Mouse (Mus musculus): Measurements from ENCODE around the gene Mydgf.

GRCm38 (mm10) chr17:56206276-56206884 is 22.7 kb upstream of the Mydgf start:
- TF ChIP-seq CTCF (IDR thresholded peaks at IDR 0.05; ENCODE audit: insufficient read depth, low read depth, low read length) (no peak), POLR2A (IDR thresholded peaks at IDR 0.05; ENCODE audit: insufficient read depth, low read depth, low read length) (no peak)
